Mouse (Mus musculus) heart, adult 9 months (tissue): ENCODE data around the gene Vsig2.
A peak's percentile ranks its signal among the peaks of the same experiment; 100 is the strongest.

Experiments
- DNase-seq, 2 experiments: peaks; one replicate each; pipeline ENCODE4 v3.0.0; 2022; ENCODE audit warnings: low spot score in 2 of 2

Vsig2 gene

DNA sequence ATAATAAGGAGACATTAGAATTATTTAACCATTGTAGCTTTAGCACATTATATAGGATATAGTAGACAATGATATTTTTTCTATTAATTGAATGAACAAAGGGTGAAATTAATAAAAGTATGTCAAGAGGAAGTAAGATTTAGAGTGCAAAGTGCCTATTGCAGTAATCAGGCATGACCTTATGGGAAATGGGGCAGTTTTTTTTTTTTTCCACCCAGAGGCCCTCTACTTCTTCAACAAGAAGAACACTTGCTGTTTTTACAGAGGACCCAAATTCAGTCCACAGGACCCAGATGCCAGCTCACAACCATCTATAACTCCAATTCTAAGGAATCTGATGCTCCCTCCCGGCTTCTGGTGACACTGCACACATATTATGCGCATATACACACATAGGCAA is 21.6 kb downstream of the Vsig2 start:
- DNase-seq, result no peak

DNA sequence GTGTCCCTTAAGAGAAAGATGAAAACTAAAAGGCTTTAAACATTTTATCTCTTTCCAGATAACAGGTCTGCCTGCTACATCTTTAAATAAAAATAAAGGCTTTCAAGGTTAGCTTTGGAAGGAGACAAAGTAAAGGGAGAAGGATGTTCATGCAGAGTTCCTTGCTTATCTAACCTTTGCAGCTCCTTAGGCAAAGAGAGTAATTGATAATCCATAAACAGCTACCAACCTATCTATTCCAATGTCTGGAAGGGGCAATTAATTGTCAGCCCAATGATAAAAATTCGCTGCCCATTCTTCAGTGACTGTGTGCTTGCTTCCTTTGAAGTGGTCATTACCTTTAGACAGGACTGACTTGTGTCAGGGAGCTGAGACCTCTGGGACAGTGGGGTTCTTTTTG is 24.8 kb downstream of the Vsig2 start:
- DNase-seq, result no peak

DNA sequence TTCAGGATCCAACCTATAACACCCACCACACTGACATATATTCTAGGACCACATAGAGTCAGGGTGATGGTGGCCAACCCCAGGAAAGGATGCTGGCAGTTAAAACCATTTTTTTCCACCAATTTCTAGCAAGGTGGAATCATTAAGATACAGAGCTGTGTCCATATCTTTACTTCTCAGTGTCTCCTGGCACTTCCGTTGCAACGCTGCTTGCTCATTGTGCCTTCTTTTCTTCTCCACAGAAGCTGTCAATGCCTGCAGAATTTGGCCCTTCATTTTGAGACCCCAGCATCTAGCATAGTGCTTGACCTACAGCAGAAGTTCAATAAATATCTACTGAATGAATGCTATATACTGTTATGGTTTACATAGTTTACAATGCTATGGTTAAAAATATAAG is 28.0 kb downstream of the Vsig2 start:
- DNase-seq, result no peak

DNA sequence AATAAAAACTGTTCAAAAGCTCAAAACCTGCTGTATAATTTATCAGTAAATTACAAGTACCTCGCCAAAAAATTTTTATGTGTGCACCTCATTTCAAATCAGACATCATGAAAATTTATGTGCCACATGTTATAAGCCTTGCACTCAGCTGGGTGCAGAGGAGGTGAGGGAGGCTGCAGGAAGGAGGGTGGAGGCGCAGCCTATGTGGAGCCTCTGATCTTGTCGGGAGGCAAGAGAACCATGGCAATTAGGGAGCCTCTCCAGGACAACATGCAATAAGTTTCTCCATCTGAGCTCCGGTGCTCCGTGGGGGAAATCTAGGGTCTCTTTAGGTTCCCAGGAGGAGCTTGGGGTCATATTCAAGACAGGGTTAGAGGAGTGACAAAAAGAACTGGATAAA is 28.4 kb downstream of the Vsig2 start:
- DNase-seq, result no peak

DNA sequence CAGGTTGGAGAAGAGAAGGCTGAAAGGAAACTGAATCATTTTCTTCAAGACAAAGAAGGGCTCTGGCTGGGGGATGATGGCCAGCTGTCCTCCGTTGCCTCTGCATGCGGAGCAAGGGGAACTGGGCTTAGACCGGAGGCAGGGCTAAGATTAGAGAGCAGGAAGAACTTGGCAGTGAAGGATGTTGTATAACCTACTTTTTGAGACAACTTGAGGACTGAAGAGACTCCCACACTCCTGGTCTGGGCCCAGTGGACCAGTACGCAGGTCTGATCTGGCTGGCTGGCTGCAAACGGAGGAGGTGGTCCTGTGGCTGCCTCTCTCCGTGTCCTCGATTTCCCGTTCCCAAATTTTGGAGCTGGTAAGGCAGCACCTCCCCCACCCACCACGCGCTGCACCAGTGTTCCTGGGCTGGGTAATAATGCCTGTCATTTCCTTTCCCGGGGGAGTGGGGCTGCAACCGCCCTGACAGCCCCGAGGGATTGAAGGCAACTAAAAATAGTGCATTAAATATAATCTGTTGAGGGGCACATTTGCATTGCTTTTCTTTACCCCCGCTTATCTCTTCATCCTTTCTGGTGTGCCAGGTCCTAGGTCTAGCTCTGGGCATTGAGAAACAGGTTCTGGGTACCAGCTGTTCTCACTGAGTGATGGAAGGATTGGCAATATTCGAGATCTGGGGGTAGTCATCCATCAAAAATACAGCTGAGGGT is 29.0 kb downstream of the Vsig2 start:
- peak; percentile 38 to 57 for DNase-seq

DNA sequence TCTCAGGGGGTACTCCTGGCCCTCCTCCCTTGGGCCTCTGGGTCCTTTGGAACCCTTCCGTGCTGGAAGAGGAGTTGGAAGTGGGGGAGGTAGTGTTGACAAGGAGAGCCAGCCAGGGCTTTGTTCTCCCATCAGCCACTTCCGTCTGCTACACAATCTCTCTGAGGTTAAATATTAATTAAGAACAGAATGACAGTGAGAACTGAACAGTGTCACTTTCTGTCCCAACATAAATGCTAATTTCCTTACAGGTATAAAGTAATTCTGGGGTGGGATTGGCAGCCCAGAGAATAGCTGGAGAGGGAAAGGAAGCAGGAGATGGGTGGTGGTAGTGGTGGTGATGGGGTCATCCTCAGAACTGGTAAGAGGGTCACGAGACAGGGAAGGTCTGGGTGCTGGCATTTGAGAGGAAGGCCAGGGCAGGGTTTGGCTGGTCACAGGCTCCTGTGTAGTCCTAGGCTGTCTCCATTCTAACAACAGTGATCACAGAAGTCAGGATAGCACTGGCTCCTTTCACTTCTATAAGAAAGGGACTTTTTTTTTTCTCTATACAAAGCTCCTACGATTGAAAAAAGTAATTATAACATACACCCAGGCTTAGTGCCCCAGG is 29.7 kb downstream of the Vsig2 start:
- DNase-seq, result peak in 1 of 2 experiments; percentile 16

DNA sequence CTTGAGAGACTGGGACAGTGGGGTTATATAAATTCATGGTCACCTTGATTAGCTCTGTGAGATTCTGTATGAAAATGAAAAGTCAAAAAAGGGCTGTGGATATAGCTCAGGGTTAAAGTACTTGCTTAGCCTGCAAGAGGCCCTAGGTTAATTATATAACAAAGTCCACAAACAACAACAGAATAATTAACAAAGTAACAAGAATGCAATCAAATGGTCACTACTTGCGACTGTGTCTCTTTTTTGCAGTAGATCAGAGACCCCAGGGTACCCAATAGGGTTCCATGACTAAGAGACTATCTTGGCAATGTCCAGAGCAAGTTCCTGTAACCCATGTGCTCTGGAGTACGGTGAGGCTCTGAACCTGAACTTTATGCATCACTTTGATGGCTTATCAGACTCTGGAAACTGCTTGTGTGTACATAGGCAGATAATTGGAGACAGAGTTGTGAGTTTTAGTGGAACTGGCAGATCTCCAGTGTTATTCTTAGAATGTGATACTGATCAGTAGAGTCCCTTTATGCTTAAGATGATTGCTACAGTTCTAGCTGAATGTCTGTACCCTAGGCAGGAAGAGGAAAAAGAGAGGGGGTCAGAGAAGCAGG is 30.3 kb downstream of the Vsig2 start:
- no peak for DNase-seq

DNA sequence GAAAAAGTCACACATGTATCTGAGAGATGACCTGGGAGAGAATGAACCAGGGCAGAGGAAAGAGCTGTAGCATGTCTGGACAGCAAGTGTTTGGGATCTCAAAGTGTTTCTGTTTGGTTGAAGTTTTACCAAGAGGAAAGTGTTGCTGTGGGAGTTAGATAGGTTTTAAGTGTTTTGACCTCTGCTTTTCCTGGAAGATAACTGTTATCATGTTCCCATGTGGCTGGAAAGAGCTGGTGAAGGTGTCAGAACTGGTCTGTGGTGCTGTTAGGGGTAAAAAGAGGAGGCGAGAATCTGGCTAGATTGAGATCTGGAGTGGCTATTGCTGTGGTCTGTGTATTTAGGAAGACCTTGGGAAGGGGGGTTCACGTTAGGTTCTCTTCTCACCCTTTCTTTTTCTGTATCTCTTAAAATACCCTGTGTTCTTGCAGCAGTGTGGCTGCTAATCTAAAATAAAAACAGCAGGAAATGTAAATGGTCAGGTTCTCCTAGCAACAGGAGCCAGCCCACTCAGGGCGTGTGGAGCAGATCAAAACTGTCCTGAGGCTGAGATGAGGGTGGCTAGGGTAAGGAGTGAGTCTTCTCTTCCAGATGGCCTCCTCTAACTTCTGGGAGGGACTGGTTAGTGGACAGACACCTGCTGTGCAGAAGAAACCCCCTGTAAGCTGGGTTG is 33.3 kb downstream of the Vsig2 start:
- no peak for DNase-seq

DNA sequence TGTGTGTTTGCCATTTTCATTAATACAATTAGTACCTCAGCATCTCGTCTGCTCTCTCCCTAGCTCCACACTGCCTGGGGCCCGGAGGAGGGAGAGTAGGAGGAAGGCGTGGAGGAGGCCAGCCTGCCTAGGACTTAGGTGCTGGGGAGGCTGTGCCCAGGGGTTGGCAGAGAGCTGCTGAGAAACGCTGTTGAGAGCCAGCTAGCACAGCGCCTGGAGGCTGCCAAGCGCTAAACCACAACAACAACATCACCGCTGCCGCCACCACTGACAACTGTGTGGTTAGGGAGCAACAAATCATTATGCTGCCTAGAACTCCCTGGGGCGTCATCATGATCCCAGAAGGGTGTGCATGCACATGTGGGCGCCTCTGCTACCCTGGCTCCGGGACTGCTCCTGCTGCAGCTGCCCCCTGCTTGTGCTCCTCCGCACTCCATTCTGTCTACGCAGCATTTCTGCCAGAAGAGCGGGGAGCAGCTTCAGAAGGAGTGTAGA is 37.4 kb downstream of the Vsig2 start:
- DNase-seq, result no peak

DNA sequence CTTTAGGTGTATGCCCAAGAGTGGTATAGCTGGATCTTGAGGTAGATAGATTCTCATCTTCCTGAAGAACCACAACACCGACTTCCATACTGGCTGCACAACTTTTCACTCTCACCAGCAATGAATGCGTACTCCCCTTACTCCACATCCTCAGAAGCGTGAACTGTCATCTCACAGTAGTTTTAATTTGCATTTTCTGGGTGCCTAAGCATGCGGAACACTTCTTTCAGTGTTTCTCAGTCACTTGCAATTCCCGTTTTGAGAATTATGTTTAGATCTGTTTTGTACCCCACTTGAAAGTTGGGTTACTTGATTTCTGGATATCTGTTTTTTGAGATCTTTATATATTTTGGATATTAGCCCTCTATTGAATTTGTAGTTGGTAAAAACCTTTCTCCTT is 44.5 kb downstream of the Vsig2 start:
- DNase-seq, result no peak

GRCm38 (mm10) chr9:37586718-37587117 is 47.7 kb downstream of the Vsig2 start:
- no peak for DNase-seq

- no peak for DNase-seq
Measured at GRCm38 (mm10) chr9:37590381-37590780, 51.3 kb downstream of the Vsig2 start.

DNA sequence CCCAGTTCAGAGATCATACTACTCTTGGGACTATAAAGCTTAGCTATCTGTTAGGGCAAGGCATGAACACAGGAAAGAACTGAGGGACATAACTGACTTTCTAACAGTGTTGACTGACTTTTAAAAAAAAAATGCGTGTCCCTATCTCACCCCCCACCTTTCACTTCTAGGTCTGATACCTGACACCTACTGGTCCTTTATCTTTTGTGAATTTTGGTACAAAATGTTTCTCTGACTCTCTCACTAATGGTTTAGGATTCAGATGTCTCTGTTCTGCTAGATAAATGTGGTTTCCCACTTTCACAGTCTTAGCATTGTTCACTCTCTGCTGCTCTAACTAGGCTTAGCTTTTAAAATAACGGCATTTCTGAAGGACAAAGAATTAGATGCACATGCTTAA is 53.0 kb downstream of the Vsig2 start:
- no peak for DNase-seq

DNA sequence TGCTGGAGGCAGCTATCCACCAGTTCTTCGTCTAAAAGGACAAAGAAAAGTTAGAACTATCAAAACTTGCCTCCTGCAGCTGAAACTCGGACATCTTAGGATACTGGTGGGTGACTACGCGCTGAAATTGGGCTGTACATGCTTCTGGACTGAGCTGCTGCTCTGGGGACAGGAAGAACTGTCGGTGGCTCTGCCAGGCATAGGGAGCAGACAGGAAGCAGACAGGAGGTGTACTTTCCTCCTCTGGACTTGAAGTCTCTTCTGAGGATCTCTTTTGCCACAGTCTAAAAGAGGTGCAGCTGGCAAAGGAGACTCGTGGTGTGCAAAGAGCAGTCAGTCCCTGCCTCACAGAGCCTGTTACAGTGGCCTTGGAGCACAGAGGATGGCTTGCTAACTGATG is 53.6 kb downstream of the Vsig2 start:
- DNase-seq, result no peak

DNA sequence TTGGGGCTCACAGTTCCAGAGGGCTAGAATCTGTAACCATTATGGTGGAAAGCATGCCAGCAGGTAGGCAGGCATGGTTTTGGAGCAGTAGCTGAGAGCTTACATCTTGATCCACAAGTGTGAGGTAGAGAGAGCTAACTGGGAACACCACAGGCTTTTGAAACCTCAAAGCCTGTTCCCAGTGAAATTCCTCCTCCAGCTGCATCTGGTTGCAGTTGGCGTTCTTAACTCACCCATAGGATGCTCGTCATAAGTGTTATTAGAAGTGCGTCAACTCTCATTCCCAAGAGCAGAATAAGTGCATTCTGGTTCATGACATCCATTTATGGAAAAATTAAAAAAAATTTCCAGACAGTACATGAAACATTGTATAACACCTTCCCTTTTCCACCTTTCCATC is 54.6 kb downstream of the Vsig2 start:
- DNase-seq, result no peak
